Mouse (Mus musculus) fat pad, adult 2 months (tissue): ENCODE measurements around the gene Notch2.

Source experiments
- DNase-seq: peaks from one replicate; pipeline ENCODE4 v3.0.0-alpha.2; 2011; ENCODE audit warnings: low read depth, low spot score; ENCODE audit errors: extremely low read depth

Gene Notch2

GRCm38 (mm10) chr3:98067852-98068491, 54.6 kb downstream of the Notch2 start:
- DNase-seq: no peak

- DNase-seq: no peak
Observed at GRCm38 (mm10) chr3:98069161-98069560, 55.8 kb downstream of the Notch2 start.

- no peak for DNase-seq
Observed at GRCm38 (mm10) chr3:98069856-98070255, 56.5 kb downstream of the Notch2 start.

DNA sequence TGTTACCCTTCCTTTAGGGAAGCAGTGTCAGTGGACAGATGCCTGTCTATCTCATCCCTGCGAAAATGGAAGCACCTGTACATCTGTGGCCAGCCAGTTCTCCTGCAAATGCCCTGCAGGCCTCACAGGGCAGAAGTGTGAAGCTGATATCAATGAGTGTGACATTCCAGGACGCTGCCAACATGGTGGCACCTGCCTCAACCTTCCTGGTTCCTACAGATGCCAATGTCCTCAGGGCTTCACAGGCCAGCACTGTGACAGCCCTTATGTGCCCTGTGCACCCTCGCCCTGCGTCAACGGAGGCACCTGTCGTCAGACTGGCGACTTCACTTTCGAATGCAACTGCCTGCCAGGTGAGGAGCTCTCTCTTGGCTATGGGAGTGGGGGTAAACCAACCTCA, 59.2 kb downstream of the Notch2 start:
- DNase-seq: no peak

DNA sequence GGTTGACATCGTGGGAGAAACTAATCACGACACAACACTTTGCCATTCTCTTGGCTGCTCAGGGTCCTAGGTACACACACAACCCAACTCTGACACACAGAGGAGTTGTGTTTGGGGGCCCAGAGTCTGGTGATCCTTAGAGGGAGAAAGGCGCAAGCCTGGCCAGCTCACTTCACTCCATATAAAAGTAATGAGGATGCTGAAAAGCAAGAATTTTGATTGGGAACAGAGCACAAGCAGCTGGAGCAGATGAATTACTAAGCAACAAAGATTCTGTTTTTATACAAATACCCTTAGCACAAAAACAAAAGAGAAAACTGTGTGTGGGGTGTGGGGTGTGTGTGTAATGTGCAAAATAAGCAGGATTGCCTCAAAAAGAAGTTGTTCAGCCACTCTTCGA, 60.2 kb downstream of the Notch2 start:
- no peak for DNase-seq

DNA sequence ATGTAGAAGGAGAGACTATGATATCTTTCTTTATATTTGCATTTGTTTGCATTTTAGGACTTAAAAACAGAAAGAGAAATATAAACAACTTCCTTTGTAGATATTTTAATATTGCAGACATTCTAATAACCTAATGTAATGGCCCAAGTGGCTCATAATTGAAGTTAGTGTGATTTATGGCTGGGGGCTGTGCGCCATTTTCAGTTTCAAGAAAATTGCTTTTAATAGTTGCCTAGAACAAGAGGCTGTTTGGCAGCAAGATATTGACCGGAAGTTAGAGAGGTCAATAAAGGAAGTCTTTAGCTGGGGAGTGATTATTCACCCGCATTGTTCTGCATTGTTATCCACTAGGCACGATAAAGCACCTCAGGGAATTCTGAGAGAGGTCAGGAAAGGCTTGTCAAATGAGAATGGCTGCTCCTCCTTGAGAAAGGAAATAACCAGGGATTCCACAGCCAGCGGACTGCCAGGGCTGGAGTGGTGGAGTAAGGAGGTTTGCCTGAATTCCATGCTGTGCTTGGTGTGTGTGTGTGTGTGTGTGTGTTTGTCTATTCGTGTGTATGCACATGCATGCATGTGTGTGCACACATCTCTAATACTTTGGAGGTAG, 61.4 kb downstream of the Notch2 start:
- DNase-seq: no peak

GRCm38 (mm10) chr3:98077866-98078265, 64.5 kb downstream of the Notch2 start:
- no peak for DNase-seq

DNA sequence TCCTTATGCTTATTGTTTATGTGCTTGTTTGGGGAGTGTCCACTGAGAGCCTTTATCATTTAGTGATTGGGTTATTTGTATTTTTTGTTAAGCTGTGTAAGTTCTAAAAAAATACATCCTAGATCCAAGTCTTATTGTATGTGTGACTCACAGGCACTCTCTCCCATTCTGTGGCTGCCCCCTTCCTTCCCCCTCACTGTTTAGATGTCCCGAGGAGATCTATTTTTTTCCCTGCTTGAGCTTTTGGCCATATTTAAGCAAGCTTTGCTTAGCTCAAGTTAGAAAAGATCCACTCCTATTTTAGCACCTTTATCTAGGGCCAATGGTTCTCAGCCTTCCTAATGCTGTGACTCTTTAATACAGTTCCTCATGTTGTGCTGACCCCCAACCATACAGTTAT, 65.5 kb downstream of the Notch2 start:
- DNase-seq: no peak

- DNase-seq: no peak
Observed at GRCm38 (mm10) chr3:98079601-98080215, 66.4 kb downstream of the Notch2 start.

GRCm38 (mm10) chr3:98080630-98081029, 67.3 kb downstream of the Notch2 start:
- no peak for DNase-seq

DNA sequence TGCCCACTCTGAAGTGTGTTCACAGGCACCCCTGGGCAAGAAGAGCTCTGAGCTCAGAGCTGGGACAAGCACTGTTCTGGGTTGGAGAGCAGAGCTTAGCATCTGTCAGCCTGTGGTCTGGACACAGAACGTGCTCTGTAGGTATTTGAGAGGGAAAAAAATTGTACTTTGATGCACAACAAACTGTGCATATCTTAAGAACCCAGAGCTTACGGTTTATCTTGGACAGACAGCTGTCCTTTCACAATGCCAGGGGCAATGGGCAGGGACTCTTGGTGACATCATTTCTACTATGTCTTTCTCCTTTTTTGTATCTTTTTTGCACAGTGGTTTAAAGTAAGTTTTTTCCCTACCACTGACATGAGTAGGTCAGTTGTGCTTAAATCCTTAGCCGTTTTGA, 68.9 kb downstream of the Notch2 start:
- DNase-seq: no peak

GRCm38 (mm10) chr3:98082972-98083371, 69.6 kb downstream of the Notch2 start:
- no peak for DNase-seq

DNA sequence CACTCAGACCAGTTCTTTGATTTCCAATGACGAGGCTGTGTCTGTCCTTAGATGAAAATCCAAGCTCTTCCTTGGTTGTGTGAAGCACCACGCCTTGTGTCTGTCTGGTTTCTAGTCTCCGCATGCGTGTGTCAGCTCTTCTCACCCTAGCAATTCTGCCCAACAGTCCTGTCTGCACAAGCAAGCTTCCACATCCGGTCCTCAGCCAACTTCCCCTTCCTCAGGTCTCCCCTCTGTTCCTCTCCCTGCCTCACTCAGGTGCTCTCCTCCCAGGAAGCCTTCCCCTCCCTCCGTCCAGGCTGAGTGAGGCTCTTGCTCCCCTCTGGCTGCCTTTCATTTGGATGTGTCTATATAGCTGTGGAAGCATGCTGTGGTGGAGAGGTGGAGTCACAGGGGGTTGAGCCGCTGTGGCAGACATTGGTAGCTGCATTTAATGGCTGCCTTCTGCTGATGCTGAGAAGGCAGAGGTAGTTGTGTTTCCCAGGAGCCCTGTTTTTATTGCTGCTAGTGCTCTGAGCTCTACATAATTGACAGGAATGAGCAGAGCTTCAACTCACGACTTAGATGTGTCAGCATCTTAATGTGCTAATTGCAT, 70.8 kb downstream of the Notch2 start:
- no peak for DNase-seq

DNA sequence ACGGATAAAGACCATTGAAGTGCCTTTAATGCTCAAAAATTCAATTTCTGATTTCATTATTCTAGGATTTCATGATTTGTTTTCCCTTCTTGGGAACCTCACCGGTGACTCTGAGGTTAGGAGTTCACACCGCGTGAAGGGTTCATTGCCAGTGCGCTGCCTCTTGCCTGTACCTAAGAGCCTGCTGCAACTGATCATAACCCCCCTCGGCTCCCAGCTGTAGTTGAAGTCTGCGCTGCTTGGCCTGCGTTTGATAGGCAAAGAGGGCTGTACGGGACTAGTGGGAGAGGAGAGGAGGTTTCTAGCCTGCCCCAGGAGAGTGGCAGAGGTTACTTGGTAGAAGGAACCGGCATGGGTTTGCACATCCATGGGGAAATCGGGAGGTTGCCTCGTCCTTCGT, 71.5 kb downstream of the Notch2 start:
- DNase-seq: no peak

DNA sequence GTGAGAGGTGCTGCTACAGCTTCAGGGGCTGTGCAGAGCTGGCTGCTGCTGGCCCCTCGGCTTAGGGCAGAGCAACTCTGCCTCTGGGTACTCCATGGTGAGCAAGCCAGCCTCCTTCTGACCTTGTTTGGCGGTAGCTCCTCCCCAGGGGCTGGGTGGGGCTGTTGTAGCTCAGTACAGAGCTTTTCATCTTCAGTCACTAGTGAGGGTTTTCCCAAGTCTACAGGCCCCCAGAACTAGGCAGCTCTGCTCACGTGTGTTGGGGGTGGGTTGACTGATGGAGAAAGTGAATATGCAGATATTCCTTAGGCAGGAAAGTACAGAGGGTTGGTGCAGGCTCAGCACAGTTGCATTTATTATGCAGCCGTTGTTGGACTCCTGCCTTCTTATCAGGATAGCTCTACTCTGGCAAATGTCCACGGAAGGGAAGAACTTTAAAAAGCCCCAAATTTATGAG, 72.5 kb downstream of the Notch2 start:
- DNase-seq: no peak

GRCm38 (mm10) chr3:98086441-98086840, 73.1 kb downstream of the Notch2 start:
- no peak for DNase-seq

DNA sequence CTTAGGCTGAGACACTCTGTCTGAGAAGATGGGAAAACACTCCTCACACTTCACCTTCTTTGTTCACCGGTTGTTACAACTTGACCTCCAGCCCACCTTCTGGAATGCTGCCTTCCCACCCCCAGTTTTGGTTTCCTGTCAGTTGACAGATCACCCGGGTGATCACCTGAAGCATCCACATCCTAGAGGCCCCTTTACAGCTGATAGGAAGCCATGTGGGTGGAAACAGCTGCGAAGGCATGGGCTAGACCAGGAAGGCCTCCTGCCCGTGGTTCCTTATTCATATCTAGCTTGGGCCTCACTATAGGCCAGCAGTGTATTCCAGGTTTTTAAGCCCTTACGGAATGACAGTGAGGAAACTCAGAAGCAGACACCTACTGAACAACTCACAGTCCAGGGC, 73.5 kb downstream of the Notch2 start:
- no peak for DNase-seq

- DNase-seq: no peak
Observed at GRCm38 (mm10) chr3:98087551-98087950, 74.2 kb downstream of the Notch2 start.

- no peak for DNase-seq
Observed at GRCm38 (mm10) chr3:98089702-98090101, 76.4 kb downstream of the Notch2 start.

GRCm38 (mm10) chr3:98090129-98090528, 76.8 kb downstream of the Notch2 start:
- no peak for DNase-seq

DNA sequence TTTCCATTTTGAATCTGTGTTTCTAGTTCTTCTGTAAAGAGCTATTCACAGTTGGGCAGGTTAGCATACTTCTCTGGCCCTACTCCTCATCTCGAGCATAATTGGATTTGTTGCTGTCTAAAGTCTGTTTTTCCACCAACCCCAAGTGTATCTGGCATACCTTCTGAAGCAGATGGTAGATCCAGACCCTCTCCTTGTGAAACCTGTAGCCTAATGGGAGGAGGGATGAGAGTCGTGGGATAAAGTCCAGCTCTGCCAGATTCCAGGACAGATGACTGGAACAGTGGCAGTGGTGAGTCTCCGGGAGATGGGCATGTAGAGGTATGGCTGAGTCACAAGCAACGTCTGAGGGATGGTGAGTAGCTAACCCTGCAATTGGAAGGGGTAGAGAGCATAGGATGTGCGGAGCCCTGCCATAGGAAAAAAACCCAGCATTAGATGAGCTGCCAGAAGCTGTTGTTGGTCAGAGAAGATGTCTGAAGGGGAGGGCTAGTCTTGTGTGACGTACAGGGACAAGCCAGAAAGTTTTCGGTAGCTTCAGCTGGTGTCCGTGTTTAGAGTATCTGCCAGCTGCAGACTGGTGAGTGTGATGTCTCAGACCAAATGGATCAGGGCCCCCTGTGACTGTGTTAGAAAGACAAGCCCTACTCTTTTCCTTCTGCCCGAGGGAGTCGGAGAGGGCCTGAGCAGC, 79.5 kb downstream of the Notch2 start:
- DNase-seq: no peak

DNA sequence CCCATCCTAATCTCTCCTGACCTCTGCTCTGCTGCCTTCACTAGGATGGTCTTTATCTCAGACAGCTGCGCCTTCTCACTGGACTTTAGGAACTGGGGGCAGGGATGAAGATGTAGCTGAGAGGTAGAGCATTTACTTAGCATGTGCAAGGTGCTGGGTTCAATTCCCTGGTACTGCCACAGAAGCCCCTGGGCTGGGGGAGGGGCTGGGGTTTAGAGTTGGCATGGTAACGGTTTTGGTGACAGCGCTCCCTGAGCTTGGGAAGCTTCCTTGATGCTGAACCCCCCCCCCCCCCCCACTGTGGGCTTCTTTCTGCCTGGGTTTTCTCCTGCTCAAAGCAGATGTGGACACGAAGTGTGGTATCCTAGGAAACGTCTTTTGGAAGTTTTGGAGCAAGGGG, 80.6 kb downstream of the Notch2 start:
- DNase-seq: no peak
